Mouse (Mus musculus): Measurements from ENCODE around the gene Lypd6b.

Gene Lypd6b

GRCm38 (mm10) chr2:49787376-49788050 lies at the start of gene Lypd6b:
Gene Lypd6b, plus strand, starts transcription at chr2:49787688.
- DNase-seq: peak; percentile 45 to 68

DNA sequence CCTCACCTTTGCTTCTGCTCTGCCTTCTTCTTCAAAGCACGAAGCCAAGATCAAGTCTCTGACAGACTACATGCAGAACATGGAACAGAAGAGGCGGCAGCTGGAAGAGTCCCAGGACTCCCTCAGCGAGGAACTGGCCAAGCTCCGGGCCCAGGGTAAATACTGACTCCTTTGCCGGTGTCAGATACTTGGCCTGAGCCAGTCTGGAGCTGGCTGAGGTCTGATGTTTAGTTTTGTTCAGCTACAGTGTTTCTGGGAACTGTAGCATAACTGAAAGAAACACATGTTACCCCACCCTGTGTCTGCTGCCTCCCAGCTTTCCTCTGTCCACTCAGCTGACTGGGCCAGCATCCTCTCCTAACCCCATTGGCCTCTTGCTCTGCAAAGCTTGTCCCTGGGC lies 48.4 kb upstream of the Lypd6b start:
- DNase-seq: no peak

DNA sequence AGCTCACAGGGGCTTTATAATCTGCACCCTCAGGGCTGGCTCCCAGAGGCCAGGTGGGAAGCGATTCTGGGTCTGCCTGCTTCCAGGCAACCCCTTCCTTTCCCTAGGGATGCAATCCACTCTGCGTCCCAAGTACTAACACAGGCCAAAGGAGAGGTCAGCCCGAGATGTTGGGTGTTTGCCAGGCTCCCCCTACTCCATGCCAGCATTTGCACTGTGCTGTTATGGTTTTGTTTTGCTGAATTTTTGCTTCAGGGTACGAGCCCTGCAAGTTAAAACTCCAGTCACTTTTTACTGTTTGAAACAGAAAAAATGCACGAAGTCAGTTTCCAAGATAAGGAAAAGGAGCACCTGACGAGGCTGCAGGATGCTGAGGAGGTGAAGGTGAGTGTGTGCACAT lies 46.5 kb upstream of the Lypd6b start:
- no peak for DNase-seq

GRCm38 (mm10) chr2:49741895-49742734 lies 45.4 kb upstream of the Lypd6b start:
- no peak for DNase-seq

DNA sequence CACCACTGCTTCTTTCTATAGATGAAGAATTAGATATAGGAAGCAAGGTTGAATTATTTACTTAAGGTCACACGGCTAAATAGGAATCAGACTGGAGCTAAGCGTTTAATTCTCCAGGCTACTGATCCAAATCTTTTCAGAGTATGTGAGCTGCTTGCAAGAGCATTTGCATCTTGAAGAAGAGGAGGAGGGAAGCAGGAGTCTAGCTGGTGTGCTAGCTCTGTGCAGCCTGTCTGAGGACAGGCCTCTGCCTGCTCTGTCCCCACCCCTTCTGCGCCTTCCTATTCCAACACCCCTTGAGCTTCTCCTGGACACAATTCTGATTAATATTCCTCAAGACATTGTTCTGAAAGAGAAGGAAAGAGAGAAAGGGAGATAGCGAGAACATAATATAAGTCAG lies 44.6 kb upstream of the Lypd6b start:
- no peak for DNase-seq

DNA sequence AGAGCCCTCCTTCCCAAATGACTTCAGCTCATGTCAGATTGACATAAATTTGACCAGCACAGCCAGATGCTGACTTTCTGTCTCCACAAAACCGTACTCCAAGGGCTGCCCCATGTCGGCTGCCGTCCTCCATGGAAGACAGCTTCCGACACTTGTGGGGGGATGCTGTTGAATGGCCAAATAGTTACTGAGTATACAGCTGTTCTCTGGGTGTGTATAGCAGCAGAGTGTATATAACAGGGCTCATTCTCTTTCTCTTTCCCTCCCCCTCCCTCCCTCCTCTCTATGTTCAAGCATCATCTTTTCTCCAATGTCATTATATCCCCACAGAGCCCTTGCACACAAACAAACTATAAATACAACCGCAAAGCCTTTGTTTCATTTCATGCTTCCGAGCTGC lies 43.7 kb upstream of the Lypd6b start:
- DNase-seq: no peak

GRCm38 (mm10) chr2:49744251-49745093 lies 43.0 kb upstream of the Lypd6b start:
- DNase-seq: peak in 1 of 2 experiments; percentile 29

- no peak for DNase-seq
These were observed 42.2 kb upstream of the Lypd6b start for GRCm38 (mm10) chr2:49745094-49745781.

DNA sequence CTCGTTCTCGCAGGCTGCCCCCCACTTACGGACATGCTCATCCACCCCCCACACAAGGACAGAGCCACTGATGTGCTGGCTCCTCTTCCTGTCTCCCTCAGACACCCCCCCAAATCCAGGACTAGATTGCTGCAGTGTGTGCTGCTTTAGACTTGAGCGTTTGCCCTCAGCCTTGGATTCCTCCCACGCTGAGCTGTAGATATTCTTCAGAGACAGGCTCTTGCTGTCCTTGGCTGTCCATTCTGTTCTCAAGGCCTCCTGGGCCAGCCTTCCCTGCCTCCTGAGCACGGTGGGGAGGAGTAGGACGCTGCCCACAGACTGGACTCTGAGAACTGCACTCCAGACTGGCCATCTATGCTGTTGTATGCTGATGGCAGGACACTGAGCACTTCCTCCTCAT lies 40.5 kb upstream of the Lypd6b start:
- DNase-seq: no peak

DNA sequence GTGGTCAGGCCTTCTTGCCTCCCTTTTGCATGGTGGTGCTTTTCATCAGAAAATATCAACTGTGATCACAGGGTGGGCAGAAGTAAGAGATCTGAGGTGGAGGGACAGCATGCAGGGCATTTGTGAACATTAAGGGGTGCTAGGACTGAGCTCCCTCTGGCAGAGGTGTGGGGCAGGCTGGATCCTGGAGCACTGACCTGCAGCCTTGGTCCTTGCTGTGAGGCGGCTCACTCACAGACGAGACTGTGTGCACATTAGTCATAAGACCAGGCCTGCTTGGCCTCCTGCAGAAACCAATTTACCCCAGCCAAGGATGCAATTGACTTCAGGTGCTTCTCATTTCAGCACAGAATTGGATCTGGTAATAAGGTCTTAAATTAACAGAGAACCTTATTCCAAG lies 39.8 kb upstream of the Lypd6b start:
- no peak for DNase-seq

DNA sequence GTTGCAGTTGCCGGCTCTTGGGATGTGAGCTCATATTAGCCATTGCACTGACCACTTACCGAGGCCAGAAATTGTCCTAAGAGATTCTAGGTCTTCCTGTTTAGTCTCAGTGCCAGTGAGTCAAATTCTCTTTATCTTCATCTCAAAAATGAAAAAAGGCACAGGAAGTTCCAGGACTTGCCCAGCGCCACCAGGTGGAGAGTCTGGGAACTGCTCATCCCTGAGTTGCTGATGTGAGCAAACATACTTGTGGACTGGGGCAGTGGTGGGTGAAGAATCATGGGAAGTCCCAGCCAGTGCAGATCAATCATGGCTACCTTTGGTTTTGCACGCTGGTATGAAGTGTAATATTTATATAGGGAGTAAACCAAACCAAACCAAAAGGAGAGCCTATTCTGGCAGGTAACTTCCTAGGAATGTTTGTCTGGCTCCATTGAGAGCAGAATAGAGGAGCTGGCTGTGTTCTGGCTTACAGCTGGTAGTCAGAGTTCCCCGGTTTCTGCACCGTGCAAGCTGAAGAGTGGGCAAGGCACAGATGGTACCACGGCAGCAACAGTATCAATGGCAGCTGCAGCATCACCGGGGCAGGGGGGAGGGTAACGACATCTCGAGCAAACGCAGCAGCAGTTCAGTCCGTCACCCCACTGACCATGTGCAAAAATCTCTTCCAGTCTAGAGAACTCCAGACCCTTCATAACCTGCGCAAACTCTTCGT lies 38.7 kb upstream of the Lypd6b start:
- DNase-seq: peak; percentile 60 to 67

DNA sequence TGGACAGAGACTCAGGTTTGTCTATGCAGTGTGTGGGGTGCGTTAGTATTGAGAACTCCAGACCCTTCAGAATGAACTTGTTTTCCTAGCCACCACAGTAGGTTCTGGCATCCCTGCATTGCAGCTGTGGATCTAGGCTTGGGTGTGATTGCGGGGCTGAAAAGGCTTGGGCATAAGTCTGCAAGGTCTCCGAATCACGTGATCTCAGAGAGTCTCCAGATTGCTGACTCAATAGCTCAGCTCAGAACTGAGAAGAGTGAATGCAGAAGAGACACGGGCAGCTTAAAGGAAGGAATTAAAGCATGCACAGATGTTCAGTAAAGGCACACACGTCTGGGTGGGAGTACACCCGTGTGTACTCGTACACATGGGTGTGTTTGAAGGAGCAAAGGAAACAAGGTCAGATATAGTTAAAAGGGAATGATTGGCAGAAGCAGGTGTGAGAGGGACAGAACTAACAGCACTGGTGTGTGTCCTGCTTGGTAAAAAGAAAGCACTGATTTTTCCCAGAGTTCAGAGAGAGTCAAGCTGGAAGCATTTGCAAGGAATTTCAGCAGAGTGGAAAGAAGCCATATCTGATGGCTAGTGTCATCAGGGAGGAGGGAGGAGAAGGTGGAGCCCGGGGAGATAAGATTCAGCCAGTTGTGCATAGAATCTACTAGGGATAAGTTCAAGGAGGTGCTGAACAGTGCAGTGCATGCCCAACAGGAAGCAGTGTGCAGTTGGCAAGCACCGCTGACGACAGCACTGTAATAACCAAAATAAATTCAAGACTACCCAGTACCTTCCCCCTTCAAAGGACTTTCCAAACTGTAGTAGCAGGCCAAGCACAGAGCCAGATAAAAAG lies 37.5 kb upstream of the Lypd6b start:
- DNase-seq: no peak

DNA sequence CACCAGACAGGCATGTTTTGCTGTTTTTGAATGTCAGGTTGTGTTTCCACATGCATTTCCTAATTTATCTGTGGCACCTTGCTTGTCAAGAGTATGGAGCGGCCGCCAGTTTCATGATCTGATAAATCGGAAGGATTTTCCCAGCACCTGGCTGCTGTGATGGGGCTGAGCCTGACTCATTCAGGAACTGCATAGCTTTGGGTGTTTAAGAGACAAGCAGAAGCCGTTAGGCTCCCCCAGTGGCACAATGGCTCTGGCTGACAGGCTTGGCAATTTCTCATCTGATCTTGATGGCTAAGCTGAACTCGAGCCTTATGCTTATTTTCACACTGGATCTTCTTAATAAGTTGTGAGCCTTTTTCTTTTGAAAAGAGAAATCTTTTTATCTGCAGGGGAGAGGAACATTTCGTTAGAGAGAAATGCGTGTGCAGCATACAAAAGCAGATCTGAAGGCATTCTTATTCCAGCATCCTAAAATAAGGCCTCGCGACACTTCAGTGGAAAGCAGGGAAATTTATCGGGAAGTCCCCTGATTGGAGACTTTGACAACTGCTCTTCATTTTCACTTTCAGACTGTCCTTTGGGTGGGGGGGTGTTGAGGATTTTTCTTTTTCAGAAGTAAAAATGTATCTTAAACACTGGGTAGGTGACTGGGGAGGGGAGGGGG lies 35.8 kb upstream of the Lypd6b start:
- no peak for DNase-seq

DNA sequence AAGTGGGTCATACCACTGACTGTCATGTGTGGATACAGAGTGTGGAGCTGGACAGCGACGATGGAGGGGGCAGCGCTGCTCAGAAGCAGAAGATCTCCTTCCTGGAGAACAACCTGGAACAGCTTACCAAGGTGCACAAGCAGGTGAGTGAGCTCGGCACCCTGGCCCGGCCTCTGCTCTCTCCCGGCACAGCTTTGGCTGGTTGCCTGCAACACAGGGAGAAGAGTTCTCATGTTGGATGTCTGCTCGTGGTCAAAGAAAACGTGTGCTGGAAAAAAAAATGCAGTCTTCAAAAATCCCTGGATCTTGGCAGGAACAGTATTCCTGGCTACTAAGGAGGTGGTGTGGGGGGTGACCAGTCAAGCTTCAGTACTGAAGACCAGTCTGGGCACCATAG lies 35.3 kb upstream of the Lypd6b start:
- DNase-seq: no peak

- DNase-seq: no peak
These were observed 34.4 kb upstream of the Lypd6b start for GRCm38 (mm10) chr2:49753062-49753461.

DNA sequence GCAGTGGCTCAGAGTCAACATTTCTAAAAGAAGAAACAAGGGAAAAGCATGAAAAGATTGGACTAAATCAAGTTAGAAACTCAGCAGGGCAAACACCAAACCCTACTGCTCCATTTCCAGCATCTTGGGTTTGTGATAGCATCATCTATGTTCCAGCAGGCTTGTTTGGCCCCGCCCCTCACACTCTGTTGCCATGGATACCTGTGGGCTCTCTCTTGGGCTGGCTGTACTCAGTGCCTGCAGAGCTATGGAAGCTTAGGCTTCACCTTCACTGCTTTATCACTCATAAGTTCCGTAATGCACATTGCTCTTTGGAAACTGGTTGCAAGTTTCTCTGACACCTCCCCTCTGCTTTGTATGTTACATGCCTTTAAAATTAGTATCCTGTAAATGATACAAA lies 32.4 kb upstream of the Lypd6b start:
- peak; percentile 60 to 74 for DNase-seq

DNA sequence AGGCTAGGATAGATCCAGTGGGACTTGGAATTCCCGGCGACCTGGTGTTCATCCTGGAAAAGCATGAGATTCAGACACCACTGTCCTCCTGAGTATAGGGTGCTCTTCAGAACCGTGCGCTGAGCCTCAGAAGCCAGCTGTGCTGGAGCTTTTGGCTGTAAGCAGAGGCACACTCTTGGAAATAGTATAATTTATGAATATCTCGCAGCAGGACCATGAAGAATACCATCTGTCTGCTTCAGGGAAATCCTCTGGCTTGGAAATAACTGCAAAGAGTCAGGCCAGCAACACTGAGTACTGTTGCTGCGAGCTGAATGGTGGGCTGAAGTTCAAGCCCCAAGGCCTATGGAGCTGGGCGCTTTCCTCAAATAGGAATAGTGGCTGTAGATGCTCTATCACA lies 29.9 kb upstream of the Lypd6b start:
- DNase-seq: no peak

- DNase-seq: peak; percentile 30 to 54
These were observed 23.0 kb upstream of the Lypd6b start for GRCm38 (mm10) chr2:49764331-49764946.

DNA sequence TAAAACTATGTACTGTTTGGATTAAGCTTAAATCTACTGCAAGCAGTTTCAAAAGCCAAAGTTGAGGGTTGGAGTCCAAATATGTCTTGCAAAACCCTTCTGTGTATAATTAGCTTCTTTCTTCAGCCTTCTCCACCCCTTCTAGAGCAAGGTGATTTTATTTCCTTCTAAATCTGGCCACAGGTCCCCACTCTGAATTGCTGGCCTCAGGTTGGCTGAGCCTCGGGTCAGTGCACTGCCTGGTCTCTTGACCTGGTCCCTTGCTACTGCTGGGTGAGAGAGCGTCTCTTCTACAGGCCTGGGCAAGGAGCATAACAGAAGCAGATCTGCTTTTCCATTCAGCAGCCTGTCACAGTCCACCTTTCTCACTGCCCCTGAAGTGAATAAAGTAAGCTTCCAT lies 18.6 kb upstream of the Lypd6b start:
- peak; percentile 22 to 35 for DNase-seq

- DNase-seq: peak; percentile 15 to 41
These were observed 17.0 kb upstream of the Lypd6b start for GRCm38 (mm10) chr2:49770440-49770839.
